Mouse (Mus musculus) embryonic facial prominence, embryonic 10.5 days (tissue): ENCODE results near the gene Mfsd5. TPM values are rescaled to one million over a fixed set of nuclear protein-coding genes. Genes with fewer than 3 reads are reported as not detected.

Source experiments
- DNase-seq: peaks from one replicate; pipeline ENCODE4 v3.0.0-alpha.2; 2017; ENCODE audit warnings: low spot score
- H3K27ac ChIP-seq: fragments of 300-500 bp; sonication (generic); replicated peaks from 2 replicates; pipeline ENCODE4 v1.5.1; 2016; ENCODE audit warnings: mild to moderate bottlenecking
- H3K27me3 ChIP-seq: fragments of 300-500 bp; sonication (generic); replicated peaks from 2 replicates; pipeline ENCODE4 v1.6.1; 2016; ENCODE audit warnings: low read depth, mild to moderate bottlenecking; ENCODE audit not compliant: poor library complexity, severe bottlenecking
- H3K36me3 ChIP-seq: fragments of 300-500 bp; sonication (generic); replicated peaks from 2 replicates; pipeline ENCODE4 v1.6.1; 2016; ENCODE audit warnings: mild to moderate bottlenecking, moderate library complexity
- H3K4me1 ChIP-seq: fragments of 300-500 bp; sonication (generic); 2 replicates; pipeline ENCODE4 v1.6.1; 2016
- H3K4me3 ChIP-seq: fragments of 300-500 bp; sonication (generic); 2 replicates; pipeline ENCODE4 v1.5.1; 2016; ENCODE audit warnings: mild to moderate bottlenecking, moderate library complexity
- H3K9me3 ChIP-seq: fragments of 300-500 bp; sonication (generic); 2 replicates; pipeline ENCODE4 v1.6.1; 2016; ENCODE audit warnings: mild to moderate bottlenecking
- WGBS: fragments of 180-500 bp; shearing (Covaris S2); methylation state at CpG from one replicate; pipeline ENCODE4 v1.1.7; 2016; 5-methylcytosine and 5-hydroxymethylcytosine counted together
- polyA plus RNA-seq: library from polyadenylated mRNA; unstranded; fragments of >200 nt; fragmentation: Nextera tagmentation; extraction: Ambion mirVana; gene quantifications from 2 replicates; pipeline ENCODE4 v1.2.1, GENCODE M21; 2016

Gene Mfsd5
- polyA plus RNA-seq, 1 experiment from 2014 or later = 63.2 TPM

DNA sequence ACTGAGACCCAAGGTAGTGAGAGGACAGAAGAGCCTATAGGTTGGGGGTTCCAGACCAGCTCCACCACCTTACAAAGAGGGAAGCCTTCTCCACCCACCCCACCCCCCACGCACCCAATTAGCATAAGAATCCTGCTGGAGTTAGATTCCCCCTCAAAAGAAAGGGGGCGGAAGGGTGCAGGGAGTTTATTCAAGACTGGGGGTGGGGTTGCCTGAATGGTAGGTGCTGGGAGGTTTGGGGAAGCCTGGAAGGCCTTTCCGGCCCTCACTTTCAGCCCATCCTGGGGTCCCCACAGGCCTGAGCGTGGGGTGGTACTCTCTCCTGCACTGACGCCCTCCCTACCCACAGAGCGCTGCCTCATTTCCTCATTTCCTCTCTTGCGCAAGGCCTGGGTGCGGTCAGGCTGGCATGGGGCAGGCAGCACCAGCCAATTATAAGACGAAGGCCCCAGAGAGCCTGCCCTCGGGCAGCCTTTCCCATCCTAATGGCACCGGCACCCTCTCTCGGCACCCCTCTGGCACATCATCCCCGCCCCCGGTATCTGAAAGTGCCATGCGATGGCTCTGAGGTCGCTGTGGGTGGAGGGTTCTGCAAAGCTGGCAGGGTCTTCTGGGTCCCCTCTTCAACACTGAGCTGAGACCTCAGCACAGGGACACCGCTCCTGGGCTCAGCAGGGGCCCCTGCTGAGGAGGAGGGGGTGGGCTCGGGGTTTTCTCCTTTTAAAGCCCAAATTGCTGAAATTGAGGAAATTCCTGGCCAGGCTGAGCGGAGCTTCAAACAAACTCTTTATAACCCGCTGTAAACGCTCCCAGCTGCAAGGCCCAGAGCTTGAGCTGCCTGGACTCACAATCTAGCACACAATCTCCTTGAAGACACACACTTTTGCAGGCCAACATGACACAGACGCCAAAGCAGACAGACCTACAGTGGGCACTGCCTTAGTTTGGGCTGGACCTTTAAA lies 35.7 kb upstream of the Mfsd5 start:
- H3K27ac ChIP-seq = peak overlapping the region; percentile 96
- peak; percentile 73 for DNase-seq
- H3K4me1 ChIP-seq = peaks cover 80% of the 10 kb centered on the region
- peaks cover 43% of the 10 kb centered on the region for H3K36me3 ChIP-seq
- H3K9me3 ChIP-seq = no peaks in the 10 kb centered on the region
- WGBS = 8% methylated on average over 22 of the region's 22 CpGs
- H3K27me3 ChIP-seq = peaks cover 62% of the 10 kb centered on the region
- peak overlapping the region; percentile 76 for H3K4me3 ChIP-seq

DNA sequence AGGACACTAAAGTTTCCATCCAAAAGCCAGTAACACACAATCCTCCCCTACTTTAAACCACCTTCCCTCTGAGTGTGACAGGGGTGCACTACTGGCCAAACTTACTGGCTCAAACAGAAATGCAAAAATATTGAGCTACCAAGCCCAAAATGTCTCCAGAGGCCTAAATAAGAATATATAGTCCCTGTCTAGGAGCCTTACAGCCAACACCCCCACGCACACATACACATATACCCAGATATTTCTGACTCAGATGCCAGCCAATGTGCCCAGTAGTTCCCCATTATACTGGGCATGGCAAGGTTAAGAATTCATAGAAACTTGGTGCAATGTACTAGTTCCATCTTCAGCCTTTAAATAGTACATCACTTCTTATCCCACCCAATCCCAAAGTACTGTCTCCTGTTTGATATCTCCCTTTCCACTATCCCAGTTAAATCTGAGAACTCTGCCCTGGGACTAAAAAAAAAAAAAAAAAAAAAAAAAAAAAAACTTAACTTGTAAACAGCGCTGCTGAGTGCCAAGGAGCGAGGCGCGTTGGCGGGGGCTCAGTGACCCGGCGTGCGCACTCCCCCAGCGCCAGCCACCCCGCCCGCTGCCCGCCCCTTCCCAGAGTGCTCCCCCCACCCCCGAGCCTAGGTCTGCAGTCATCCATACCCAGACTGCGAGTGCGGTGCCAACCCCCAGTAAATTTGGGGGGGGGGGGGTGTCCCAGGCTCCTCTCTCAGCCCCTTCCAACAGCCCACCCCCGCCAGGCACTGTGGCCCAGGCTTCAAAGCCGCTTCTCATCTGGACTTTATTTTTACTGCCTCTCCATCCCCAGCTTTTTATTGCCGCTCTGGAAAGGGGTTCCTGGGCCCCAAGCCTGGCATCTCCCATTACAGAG lies 34.7 kb upstream of the Mfsd5 start:
- WGBS = 2% methylated on average over 19 of the region's 19 CpGs
- H3K27ac ChIP-seq = peak overlapping the region; percentile 96
- no peaks in the 10 kb centered on the region for H3K9me3 ChIP-seq
- H3K4me3 ChIP-seq = peak overlapping the region; percentile 76
- H3K36me3 ChIP-seq = peaks cover 32% of the 10 kb centered on the region
- H3K4me1 ChIP-seq = peaks cover 87% of the 10 kb centered on the region
- peaks cover 70% of the 10 kb centered on the region for H3K27me3 ChIP-seq
- no peak for DNase-seq

DNA sequence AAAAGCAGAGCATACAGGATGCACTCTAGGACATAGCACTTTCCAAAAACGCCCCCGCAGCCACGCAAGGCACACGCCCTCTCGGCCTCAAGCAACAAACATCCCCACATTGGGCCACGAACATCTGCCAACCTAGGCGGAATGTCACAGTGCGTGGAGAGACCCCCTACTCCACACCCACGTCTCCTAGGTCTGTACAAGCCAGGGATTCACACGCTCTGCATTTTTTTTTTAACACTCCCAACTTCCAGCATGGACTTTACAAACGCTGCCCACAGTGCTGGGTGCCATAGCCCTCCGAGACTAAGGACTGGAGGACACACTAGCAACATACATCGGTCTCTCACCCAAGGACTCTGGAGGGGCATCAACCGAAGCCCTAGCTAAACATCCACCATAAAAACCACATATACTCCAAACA lies 33.8 kb upstream of the Mfsd5 start:
- no peaks in the 10 kb centered on the region for H3K9me3 ChIP-seq
- peaks cover 92% of the 10 kb centered on the region for H3K4me1 ChIP-seq
- H3K27ac ChIP-seq = peak overlapping the region; percentile 96
- no peak for DNase-seq
- H3K4me3 ChIP-seq = peak overlapping the region; percentile 76
- peaks cover 79% of the 10 kb centered on the region for H3K27me3 ChIP-seq
- peaks cover 26% of the 10 kb centered on the region for H3K36me3 ChIP-seq
- WGBS = 2% methylated on average over 14 of the region's 14 CpGs

DNA sequence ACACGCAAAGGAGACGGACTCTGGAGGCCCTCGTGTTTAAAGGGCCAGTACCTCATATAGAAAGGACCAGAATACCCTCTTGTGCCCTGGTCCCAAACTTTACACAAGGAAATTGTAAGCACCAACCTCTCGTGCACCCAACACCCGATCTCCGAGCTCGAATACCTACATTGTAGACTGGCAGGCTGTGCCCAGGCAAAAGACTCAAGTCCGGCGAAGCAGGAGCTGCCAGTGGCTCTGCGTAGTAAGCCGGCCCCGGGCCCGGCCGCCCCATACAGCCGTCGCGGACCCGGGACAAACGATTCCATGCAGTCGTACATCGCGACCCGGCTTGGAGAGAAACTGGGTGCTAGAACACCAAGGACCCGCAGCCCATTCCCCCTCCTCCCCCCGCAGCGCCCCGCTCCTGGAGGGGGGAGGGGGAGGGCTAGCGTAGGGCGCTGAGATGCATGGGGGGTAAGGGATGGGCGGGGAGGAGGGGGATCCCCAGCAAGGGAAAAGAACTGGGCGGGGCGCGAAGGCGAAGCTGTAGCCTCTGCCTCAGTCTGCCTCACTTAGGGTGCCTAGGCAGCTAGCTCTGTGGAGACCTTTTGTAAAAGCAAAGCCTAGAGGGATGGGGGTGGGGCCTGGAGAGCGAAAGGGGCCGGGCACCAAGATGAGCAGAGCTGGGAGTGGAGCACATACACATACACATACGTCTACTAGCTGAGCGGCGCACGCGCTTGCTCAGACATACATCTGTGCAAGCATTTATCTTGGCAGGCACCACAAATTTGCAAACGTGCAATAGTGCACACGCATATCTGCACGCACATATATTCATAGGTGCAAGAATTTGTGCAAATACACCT lies 33.1 kb upstream of the Mfsd5 start:
- peaks cover 26% of the 10 kb centered on the region for H3K36me3 ChIP-seq
- DNase-seq = peak; percentile 88
- H3K27me3 ChIP-seq = peaks cover 81% of the 10 kb centered on the region
- WGBS = under 1% methylated on average over 42 of the region's 44 CpGs
- H3K9me3 ChIP-seq = no peaks in the 10 kb centered on the region
- H3K4me3 ChIP-seq = peak overlapping the region; percentile 76
- peaks cover 95% of the 10 kb centered on the region for H3K4me1 ChIP-seq
- peak overlapping the region; percentile 96 for H3K27ac ChIP-seq

DNA sequence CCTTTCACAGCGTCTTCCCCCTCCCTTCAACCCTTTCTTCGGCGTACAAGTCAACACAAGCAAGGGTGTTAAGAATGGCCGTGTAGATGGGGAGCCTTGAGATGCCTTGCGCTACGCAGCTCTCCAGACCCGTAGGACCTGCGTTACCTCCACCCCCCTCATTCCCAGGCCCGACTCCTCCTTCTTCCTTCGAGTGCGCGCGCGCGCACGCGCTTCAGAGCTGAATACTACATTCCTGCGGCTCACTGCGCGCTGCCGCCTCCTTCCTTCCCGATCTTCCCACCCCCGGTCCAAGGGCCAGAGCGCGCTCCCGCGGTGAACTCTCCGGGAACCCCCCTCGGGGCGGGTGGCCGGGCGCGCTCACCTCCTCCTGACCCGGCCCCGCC lies 32.4 kb upstream of the Mfsd5 start:
- Histone ChIP-seq H3K27ac (peak overlapping the region; percentile 96), H3K9me3 (no peaks in the 10 kb centered on the region), H3K4me3 (peak overlapping the region; percentile 76), H3K4me1 (peaks cover 98% of the 10 kb centered on the region), H3K27me3 (peaks cover 75% of the 10 kb centered on the region), H3K36me3 (peaks cover 26% of the 10 kb centered on the region)
- WGBS = 0% methylated on average over 35 of the region's 35 CpGs
- DNase-seq = peak; percentile 97

DNA sequence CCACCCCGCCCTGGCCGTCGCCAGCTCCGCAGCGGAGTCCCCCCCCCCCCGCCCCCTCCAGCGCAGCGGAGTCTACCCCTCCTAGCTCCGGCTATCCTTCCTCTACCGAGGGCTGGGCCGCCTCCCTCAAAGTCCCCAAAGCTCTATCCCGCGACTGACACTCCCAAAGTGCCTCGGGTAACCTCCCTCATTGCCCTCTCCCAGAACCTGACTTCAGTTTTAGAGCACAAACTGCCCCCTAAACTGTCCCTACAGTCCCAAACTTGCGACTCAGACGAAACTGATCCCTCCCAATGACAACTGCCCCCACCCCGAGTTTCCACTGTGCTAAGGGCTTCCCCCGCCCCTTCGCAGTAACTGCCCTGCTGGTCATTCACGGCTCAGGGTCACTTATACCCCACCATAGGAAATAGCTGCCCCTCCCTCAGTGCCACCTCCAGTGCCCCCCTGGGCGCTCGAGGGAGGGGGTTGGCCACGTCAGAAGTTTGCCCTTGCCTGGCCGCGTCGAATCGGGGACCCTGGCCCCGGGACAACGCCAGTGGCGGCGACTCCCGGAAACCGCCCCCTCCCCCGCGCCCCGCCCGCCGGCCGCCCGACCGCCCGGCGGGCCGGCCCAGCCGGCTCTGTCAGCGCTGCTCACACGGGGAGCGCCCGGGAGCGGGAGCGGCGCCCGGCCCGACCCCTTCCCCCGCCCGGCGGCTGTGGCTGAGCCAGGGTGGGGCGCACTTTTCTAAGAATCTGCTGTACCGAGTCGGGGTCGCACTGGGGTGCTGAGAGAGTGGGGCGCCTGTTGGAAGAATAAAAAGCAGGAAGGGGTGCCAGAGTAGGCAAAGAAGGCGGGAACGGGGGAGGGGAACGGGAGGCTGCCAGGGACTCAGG lies 31.8 kb upstream of the Mfsd5 start:
- Histone ChIP-seq H3K9me3 (no peaks in the 10 kb centered on the region), H3K36me3 (peaks cover 27% of the 10 kb centered on the region), H3K27me3 (peaks cover 69% of the 10 kb centered on the region), H3K27ac (peak overlapping the region; percentile 96), H3K4me3 (peak overlapping the region; percentile 76), H3K4me1 (peaks cover 98% of the 10 kb centered on the region)
- under 1% methylated on average over 65 of the region's 65 CpGs for WGBS
- peak; percentile 86 for DNase-seq

DNA sequence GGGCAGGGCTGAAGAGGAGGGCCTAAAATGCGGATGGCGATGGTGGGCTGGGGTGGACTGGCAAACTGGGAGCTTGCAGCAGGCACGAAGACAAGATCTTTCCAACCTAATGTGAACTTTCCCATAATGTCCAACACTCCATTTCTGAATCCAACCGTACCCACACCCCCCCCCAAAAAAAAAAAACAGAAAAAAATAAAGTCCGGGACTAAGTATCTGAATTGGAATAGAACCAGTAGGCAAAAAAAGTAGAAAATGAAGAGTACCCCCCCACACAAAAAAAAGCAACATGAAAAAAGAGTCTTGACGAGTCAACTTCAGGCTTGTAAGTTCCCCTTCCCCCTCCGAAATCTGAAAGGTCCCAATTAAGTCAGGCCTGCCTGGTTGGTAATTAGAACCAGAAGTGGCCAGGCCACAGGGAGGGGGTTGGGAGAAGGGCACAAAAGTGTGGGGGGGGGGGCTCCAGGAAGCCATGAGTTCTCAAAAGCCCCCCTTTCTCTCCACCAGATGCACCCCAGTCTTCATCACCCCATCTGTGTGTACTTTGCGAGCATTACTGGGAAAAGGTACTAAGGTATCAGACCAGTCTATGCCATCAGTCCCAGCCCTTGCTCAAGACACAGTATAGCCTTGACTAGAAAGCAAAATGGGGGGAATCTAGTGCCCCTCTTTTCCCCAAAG lies 31.0 kb upstream of the Mfsd5 start:
- Histone ChIP-seq H3K36me3 (peaks cover 27% of the 10 kb centered on the region), H3K9me3 (no peaks in the 10 kb centered on the region), H3K4me1 (peaks cover 96% of the 10 kb centered on the region), H3K27ac (peak overlapping the region; percentile 96), H3K4me3 (peak overlapping the region; percentile 76), H3K27me3 (peaks cover 61% of the 10 kb centered on the region)
- 2% methylated on average over 8 of the region's 8 CpGs for WGBS
- peak; percentile 87 for DNase-seq

DNA sequence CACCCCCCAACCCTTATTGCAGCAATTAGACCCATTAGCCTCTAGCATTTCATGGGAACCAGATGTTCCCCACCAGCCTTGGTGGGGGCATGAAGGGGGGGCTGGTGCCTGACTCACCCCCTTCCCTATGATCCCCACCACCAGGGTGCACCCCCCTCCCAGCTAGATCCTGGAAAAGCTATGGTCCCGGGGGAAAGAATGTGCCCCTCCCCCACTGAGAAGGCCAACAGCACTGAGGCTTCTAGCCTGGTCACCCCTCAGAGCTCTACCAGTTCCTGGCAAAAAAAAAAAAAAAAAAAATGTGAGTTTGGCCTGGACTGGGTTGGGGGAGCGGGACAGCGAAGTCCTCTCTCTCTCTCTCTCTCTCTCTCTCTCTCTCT lies 30.5 kb upstream of the Mfsd5 start:
- H3K27ac ChIP-seq = peak overlapping the region; percentile 96
- peak; percentile 88 for DNase-seq

DNA sequence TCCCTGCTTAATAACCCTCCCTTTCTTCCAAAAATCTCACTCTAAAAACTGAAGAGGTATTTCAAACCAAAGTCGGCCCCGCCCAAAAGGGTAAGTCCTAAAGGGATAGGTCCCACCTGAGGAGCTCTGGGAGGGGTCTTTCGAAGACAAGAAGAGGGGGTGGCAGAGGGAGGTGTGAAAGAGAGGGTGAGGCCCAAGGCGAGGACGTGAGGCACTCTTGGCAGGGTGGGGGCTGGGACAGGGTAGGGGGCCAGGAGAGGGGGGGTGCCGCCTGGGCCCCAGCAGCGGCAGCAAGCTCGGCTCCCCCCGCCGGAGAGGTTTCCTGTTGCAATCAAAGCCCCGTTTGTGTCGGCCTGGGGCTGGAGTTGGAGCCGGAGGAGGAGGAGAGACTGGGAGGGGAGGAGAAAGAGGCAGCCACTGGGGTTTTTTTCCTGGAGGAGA lies 30.0 kb upstream of the Mfsd5 start:
- Histone ChIP-seq H3K9me3 (no peaks in the 10 kb centered on the region), H3K4me3 (peak overlapping the region; percentile 76), H3K4me1 (peaks cover 94% of the 10 kb centered on the region), H3K27ac (peak overlapping the region; percentile 96), H3K27me3 (peaks cover 51% of the 10 kb centered on the region), H3K36me3 (peaks cover 30% of the 10 kb centered on the region)
- peak; percentile 85 for DNase-seq
- WGBS = 1% methylated on average over 13 of the region's 13 CpGs

More for the DNA sequence above, 30.5 kb upstream of the Mfsd5 start:
- Histone ChIP-seq H3K4me3 (peak overlapping the region; percentile 76), H3K36me3 (peaks cover 30% of the 10 kb centered on the region), H3K9me3 (no peaks in the 10 kb centered on the region), H3K27me3 (peaks cover 56% of the 10 kb centered on the region), H3K4me1 (peaks cover 94% of the 10 kb centered on the region)
- WGBS = 0% methylated on average over 3 of the region's 3 CpGs

DNA sequence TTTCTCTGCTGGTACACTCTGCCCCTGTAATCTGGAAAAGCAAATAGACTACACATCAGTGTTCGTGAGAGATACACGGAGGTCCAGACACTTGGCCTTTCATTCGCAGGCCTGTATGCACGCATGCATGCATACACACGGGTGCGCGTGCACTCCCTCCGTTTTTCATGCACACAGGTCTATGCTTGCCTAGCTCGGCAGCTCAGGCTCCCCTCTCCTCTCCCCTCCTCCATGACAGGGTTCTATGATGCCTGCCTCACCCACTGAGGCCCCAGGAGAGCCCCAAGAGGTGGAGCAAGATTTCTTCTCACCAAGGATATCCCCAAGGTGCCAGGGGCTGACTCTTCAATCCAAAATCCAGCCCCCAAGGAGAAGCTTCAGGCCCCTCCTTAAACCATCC lies 29.3 kb upstream of the Mfsd5 start:
- DNase-seq = peak; percentile 34
- Histone ChIP-seq H3K4me3 (peak overlapping the region; percentile 76), H3K27me3 (peaks cover 47% of the 10 kb centered on the region)

More for the DNA sequence above, 29.3 kb upstream of the Mfsd5 start:
- Histone ChIP-seq H3K4me1 (peaks cover 93% of the 10 kb centered on the region), H3K36me3 (peaks cover 30% of the 10 kb centered on the region), H3K9me3 (no peaks in the 10 kb centered on the region), H3K27ac (peak overlapping the region; percentile 96)
- 31% methylated on average over 9 of the region's 9 CpGs for WGBS
